In genomic region chr16:53242126-53242537, GRCm38 (mm10) we compare ENCODE assay signal across 18 mouse cellular contexts.
"Had no signal": no experiment of that assay in that cellular context is flagged by ENCODE, and none has a peak within 500 bp of the region (broad histone marks: within the 10 kb centered on the region; RNA-seq: fewer than 3 reads in every experiment).

No protein-coding gene starts in this region.

- H3K9ac ChIP-seq: hindbrain, embryonic 13.5 days; liver, embryonic 15.5 days; midbrain, embryonic 12.5 days; neural tube, embryonic 13.5 days had no signal

- DNase-seq: kidney, adult 11 months; kidney, adult 9 months; kidney, postnatal 10 days; kidney, postnatal 4 days; retina, postnatal 1 day; right cerebral cortex, postnatal 4 days; spleen, adult 18-20 months; thymus, adult 18-20 months; thymus, postnatal 14 days had no signal

- H3K27me3 ChIP-seq: hindbrain, embryonic 13.5 days; liver, embryonic 15.5 days; midbrain, embryonic 12.5 days; neural tube, embryonic 13.5 days had no signal

- H3K27ac ChIP-seq: hindbrain, embryonic 13.5 days; hindbrain, postnatal 0 days; limb, embryonic 10.5 days; liver, embryonic 15.5 days; macrophage; midbrain, embryonic 12.5 days; neural tube, embryonic 13.5 days had no signal

- ATAC-seq: hindbrain, postnatal 0 days; midbrain, embryonic 16.5 days had no signal

- H3K4me2 ChIP-seq: hindbrain, embryonic 13.5 days; liver, embryonic 11.5 days; liver, embryonic 15.5 days; midbrain, embryonic 12.5 days; neural tube, embryonic 13.5 days had no signal

- H3K36me3 ChIP-seq: hindbrain, embryonic 13.5 days; limb, embryonic 10.5 days; liver, embryonic 15.5 days; midbrain, embryonic 12.5 days; neural tube, embryonic 13.5 days had no signal

- H3K9me3 ChIP-seq: hindbrain, embryonic 13.5 days; limb, embryonic 10.5 days; liver, embryonic 15.5 days; midbrain, embryonic 12.5 days; neural tube, embryonic 13.5 days had no signal

- H3K4me1 ChIP-seq: hindbrain, embryonic 13.5 days; limb, embryonic 10.5 days; liver, embryonic 15.5 days; midbrain, embryonic 12.5 days; neural tube, embryonic 13.5 days had no signal

- H3K4me3 ChIP-seq: hindbrain, embryonic 13.5 days; limb, embryonic 10.5 days; liver, embryonic 15.5 days; midbrain, embryonic 12.5 days; neural tube, embryonic 13.5 days had no signal
